Mouse (Mus musculus) CH12.LX (cell line): Measurements from ENCODE around the gene Coro6. TPM values are rescaled to one million over a fixed set of nuclear protein-coding genes. Genes with fewer than 3 reads are reported as not detected.
A peak's percentile ranks its signal among the peaks of the same experiment; 100 is the strongest.

ENCODE experiments used
- DNase-seq: peaks from one replicate; pipeline ENCODE4 v3.0.0-alpha.2; 2013; ENCODE audit errors: extremely low read depth
- H3K27ac ChIP-seq: 2 replicates; pipeline ENCODE4 v1.5.1; 2012; ENCODE audit warnings: low read depth, mild to moderate bottlenecking, control low read depth, moderate library complexity; ENCODE audit not compliant: insufficient read depth
- H3K27me3 ChIP-seq: replicated peaks from 2 replicates; pipeline ENCODE3; 2012; ENCODE audit warnings: inconsistent platforms
- H3K36me3 ChIP-seq, 2 experiments: replicated peaks in 1 of 2; 2 replicates each; pipeline versions ENCODE3 to v1.6.1; 2012; ENCODE audit warnings: inconsistent platforms in 1 of 2, low read length in 1 of 2, mild to moderate bottlenecking in 1 of 2, mixed read lengths in 1 of 2, moderate library complexity in 1 of 2; ENCODE audit not compliant: control insufficient read depth in 1 of 2, insufficient read depth in 1 of 2
- H3K4me1 ChIP-seq, 2 experiments: 2 replicates each; pipeline ENCODE4 v1.6.1; 2012; ENCODE audit warnings: inconsistent platforms in 1 of 2, moderate library complexity in 1 of 2; ENCODE audit not compliant: insufficient read depth in 2 of 2, control insufficient read depth in 1 of 2
- H3K4me2 ChIP-seq: 2 replicates; pipeline ENCODE4 v1.6.1; 2012; ENCODE audit warnings: low read depth, mild to moderate bottlenecking, control low read depth; ENCODE audit not compliant: poor library complexity, insufficient read depth, severe bottlenecking
- H3K4me3 ChIP-seq, 3 experiments: fragments of 150-350 bp in 1 of 3; sonication (generic) in 1 of 3; replicated peaks in 1 of 3; 2 replicates each; pipeline versions ENCODE3 to v1.5.1; 2011 to 2012; ENCODE audit warnings: low read depth in 2 of 3, low read length in 2 of 3, mild to moderate bottlenecking in 2 of 3, moderate library complexity in 2 of 3, control low read depth in 1 of 3, improper control_type of control experiment in 1 of 3, inconsistent platforms in 1 of 3, mixed read lengths in 1 of 3; ENCODE audit not compliant: poor library complexity in 1 of 3
- H3K79me2 ChIP-seq: replicated peaks from 2 replicates; pipeline ENCODE4 v1.6.1; 2012; ENCODE audit warnings: mild to moderate bottlenecking, moderate library complexity; ENCODE audit not compliant: control insufficient read depth, poor library complexity, insufficient read depth, severe bottlenecking; ENCODE audit errors: extremely low read depth
- H3K9ac ChIP-seq: 2 replicates; pipeline ENCODE4 v1.6.1; 2012; ENCODE audit warnings: low read depth, mild to moderate bottlenecking, control low read depth, moderate library complexity; ENCODE audit not compliant: insufficient read depth
- H3K9me3 ChIP-seq: replicated peaks from 2 replicates; pipeline ENCODE3; 2012; ENCODE audit warnings: low read length, inconsistent platforms, mixed read lengths
- BHLHE40 ChIP-seq: IDR thresholded peaks from 2 replicates; pipeline ENCODE4 v1.6.1; 2011; ENCODE audit warnings: mild to moderate bottlenecking, low read depth, low read length, improper control_type of control experiment
- CHD1 ChIP-seq: IDR thresholded peaks from 2 replicates; pipeline ENCODE4 v1.6.1; 2012; ENCODE audit warnings: low read depth, low read length, improper control_type of control experiment, inconsistent platforms
- CHD2 ChIP-seq: IDR thresholded peaks from 2 replicates; pipeline ENCODE4 v1.6.1; 2011; ENCODE audit warnings: low read length, improper control_type of control experiment
- CTCF ChIP-seq, 2 experiments: IDR thresholded peaks in 1 of 2; conservative IDR thresholded peaks in 1 of 2; 2 replicates each; pipeline ENCODE4 v1.5.1; 2011 to 2012; ENCODE audit warnings: low read depth in 2 of 2, low read length in 2 of 2, improper control_type of control experiment in 1 of 2, inconsistent platforms in 1 of 2, mild to moderate bottlenecking in 1 of 2, moderate library complexity in 1 of 2
- E2F4 ChIP-seq: IDR thresholded peaks from 2 replicates; pipeline ENCODE4 v1.6.1; 2011; ENCODE audit warnings: low read depth, low read length, improper control_type of control experiment; ENCODE audit not compliant: insufficient replicate concordance
- EP300 ChIP-seq: IDR thresholded peaks from 2 replicates; pipeline ENCODE4 v1.6.1; 2011; ENCODE audit warnings: low read length, improper control_type of control experiment
- ETS1 ChIP-seq: conservative IDR thresholded peaks from 2 replicates; pipeline ENCODE4 v1.6.1; 2012; ENCODE audit warnings: low read depth, mild to moderate bottlenecking, inconsistent platforms, low read length, improper control_type of control experiment, moderate library complexity
- GABPA ChIP-seq: IDR thresholded peaks from 2 replicates; pipeline ENCODE4 v1.6.1; 2012; ENCODE audit warnings: low read depth, low read length, improper control_type of control experiment, inconsistent platforms; ENCODE audit not compliant: insufficient replicate concordance
- HCFC1 ChIP-seq: IDR thresholded peaks from 2 replicates; pipeline ENCODE4 v1.6.1; 2012; ENCODE audit warnings: low read depth, mild to moderate bottlenecking, inconsistent platforms, low read length, improper control_type of control experiment
- IRF4 ChIP-seq: IDR thresholded peaks from 2 replicates; pipeline ENCODE4 v1.6.1; 2014; ENCODE audit warnings: low read depth, mild to moderate bottlenecking, inconsistent platforms, low read length, improper control_type of control experiment
- JUN ChIP-seq: IDR thresholded peaks from 2 replicates; pipeline ENCODE4 v1.6.1; 2011; ENCODE audit warnings: low read depth, mild to moderate bottlenecking, low read length, improper control_type of control experiment, moderate library complexity; ENCODE audit not compliant: insufficient read depth
- JUND ChIP-seq: conservative IDR thresholded peaks from 2 replicates; pipeline ENCODE4 v1.6.1; 2011; ENCODE audit warnings: low read depth, low read length, improper control_type of control experiment
- KAT2A ChIP-seq: IDR thresholded peaks from 2 replicates; pipeline ENCODE4 v1.6.1; 2012; ENCODE audit warnings: low read length, improper control_type of control experiment, inconsistent platforms; ENCODE audit not compliant: insufficient replicate concordance
- MAZ ChIP-seq: IDR thresholded peaks from 2 replicates; pipeline ENCODE4 v1.6.1; 2012; ENCODE audit warnings: low read depth, mild to moderate bottlenecking, inconsistent platforms, low read length, improper control_type of control experiment, moderate library complexity
- MEF2A ChIP-seq: IDR thresholded peaks from 2 replicates; pipeline ENCODE4 v1.6.1; 2014; ENCODE audit warnings: low read depth, mild to moderate bottlenecking, inconsistent platforms, low read length, improper control_type of control experiment, borderline replicate concordance
- MYC ChIP-seq: IDR thresholded peaks from 2 replicates; pipeline ENCODE4 v1.6.1; 2011; ENCODE audit warnings: low read depth, mild to moderate bottlenecking, improper control_type of control experiment, low read length
- NELFE ChIP-seq: IDR thresholded peaks from 2 replicates; pipeline ENCODE4 v1.6.1; 2011; ENCODE audit warnings: low read depth, low read length, improper control_type of control experiment
- NRF1 ChIP-seq: IDR thresholded peaks from 2 replicates; pipeline ENCODE4 v1.6.1; 2014; ENCODE audit warnings: low read depth, mild to moderate bottlenecking, inconsistent platforms, low read length, improper control_type of control experiment, moderate library complexity
- POLR2A ChIP-seq: IDR thresholded peaks from 2 replicates; pipeline ENCODE4 v1.6.1; 2011; ENCODE audit warnings: low read depth, mild to moderate bottlenecking, improper control_type of control experiment, low read length
- POLR2AphosphoS2 ChIP-seq: IDR thresholded peaks from 2 replicates; pipeline ENCODE4 v1.6.1; 2011; ENCODE audit warnings: low read depth, low read length, improper control_type of control experiment
- RAD21 ChIP-seq: IDR thresholded peaks from 2 replicates; pipeline ENCODE4 v1.6.1; 2011; ENCODE audit warnings: low read depth, mild to moderate bottlenecking, low read length, improper control_type of control experiment, moderate library complexity
- RCOR1 ChIP-seq: conservative IDR thresholded peaks from 2 replicates; pipeline ENCODE4 v1.6.1; 2012; ENCODE audit warnings: low read depth, mild to moderate bottlenecking, inconsistent platforms, low read length, improper control_type of control experiment
- SMC3 ChIP-seq: IDR thresholded peaks from 2 replicates; pipeline ENCODE4 v1.6.1; 2011; ENCODE audit warnings: low read depth, low read length, improper control_type of control experiment
- TBP ChIP-seq: conservative IDR thresholded peaks from 2 replicates; pipeline ENCODE4 v1.6.1; 2011; ENCODE audit warnings: low read depth, low read length, improper control_type of control experiment
- TCF12 ChIP-seq: IDR thresholded peaks from 2 replicates; pipeline ENCODE4 v1.6.1; 2014; ENCODE audit warnings: low read depth, mild to moderate bottlenecking, inconsistent platforms, low read length, improper control_type of control experiment
- UBTF ChIP-seq: IDR thresholded peaks from 2 replicates; pipeline ENCODE4 v1.6.1; 2012; ENCODE audit warnings: low read depth, mild to moderate bottlenecking, inconsistent platforms, low read length, improper control_type of control experiment, moderate library complexity
- USF1 ChIP-seq: IDR thresholded peaks from 2 replicates; pipeline ENCODE4 v1.6.1; 2014; ENCODE audit warnings: low read depth, mild to moderate bottlenecking, inconsistent platforms, low read length, improper control_type of control experiment
- ZKSCAN1 ChIP-seq: IDR thresholded peaks from 2 replicates; pipeline ENCODE4 v1.6.1; 2012; ENCODE audit warnings: low read depth, inconsistent platforms, low read length, improper control_type of control experiment, borderline replicate concordance
- ZMIZ1 ChIP-seq: IDR thresholded peaks from 2 replicates; pipeline ENCODE4 v1.6.1; 2012; ENCODE audit warnings: low read depth, mild to moderate bottlenecking, inconsistent platforms, low read length, improper control_type of control experiment
- dilution Hi-C: fragments of 300-500 bp; cut with MboI; formaldehyde crosslinking; loops from 2 replicates; pipeline ENCODE4 v1.14.3; 2020; ENCODE audit warnings: low sequenced_read_pairs; ENCODE audit not compliant: extremely low pct_unique_long_range_greater_than_20kb, extremely low pct_ligation_motif_present
- in situ Hi-C: fragments of 300-500 bp; cut with MboI; formaldehyde crosslinking; loops from 3 replicates; pipeline ENCODE4 v1.14.3; 2019; ENCODE audit warnings: low sequenced_read_pairs, low pct_ligation_motif_present, low pct_unique_long_range_greater_than_20kb, mixed read lengths
- polyA plus RNA-seq: library from polyadenylated mRNA; unstranded; fragments of >175 nt; gene quantifications from 2 replicates; pipeline ENCODE4 v1.2.1, GENCODE M21; 2012; ENCODE audit warnings: low read depth; ENCODE audit not compliant: insufficient read length
- total RNA-seq, 2 experiments: library from RNA; depleted of rRNA; stranded (reverse); fragments of 300-350 nt in 1 of 2; fragments of >200 nt in 1 of 2; gene quantifications; 2 replicates each; pipeline ENCODE4 v1.2.3; 2012 to 2014

The Coro6 gene
- total and polyA plus RNA-seq, 3 experiments: 0.25 to 0.39 TPM; not detected in 1

DNA sequence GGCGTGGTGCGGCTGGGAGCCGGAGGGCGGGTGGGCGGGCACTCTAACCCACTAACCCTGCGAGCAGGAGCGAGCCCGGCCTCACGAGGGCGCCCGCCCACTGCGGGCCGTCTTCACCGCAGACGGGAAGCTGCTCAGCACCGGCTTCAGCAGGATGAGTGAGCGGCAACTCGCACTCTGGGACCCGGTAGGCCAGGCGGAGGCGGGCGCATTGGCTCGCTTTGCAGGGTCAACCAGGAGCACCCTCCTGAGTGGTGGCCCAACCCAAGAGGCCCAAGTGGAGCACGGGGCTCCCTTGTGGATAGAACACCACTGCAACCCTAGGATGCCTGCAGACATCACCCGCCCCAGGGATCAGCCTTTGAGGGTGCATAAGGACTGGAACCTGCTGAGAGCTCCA, 4.9 kb downstream of the Coro6 start:
- DNase-seq: peak; percentile 74
- in situ Hi-C loops: loop anchor here (25.0 kb wide), 1 partner anchor 480 kb away; the partner anchor contains the start of gene Slc6a4
- no peaks in the 10 kb centered on the region for H3K79me2 ChIP-seq
- peak overlapping the region; percentile 59 for H3K4me2 ChIP-seq
- H3K9ac ChIP-seq: peak overlapping the region; percentile 5; the same call in 1 of the 2 replicates
- no peaks in the 10 kb centered on the region for H3K9me3 ChIP-seq
- TF ChIP-seq RAD21 (peak; percentile 63), UBTF (peak; percentile 86), HCFC1 (no peak), CTCF (conservative IDR thresholded peaks at IDR 0.05 in 1 of 2, IDR thresholded peaks at IDR 0.05 in 1 of 2; ENCODE audit: low read depth in 2 of 2, low read length in 2 of 2) (peak in 1 of 2 experiments; percentile 76; a peak in 2 of 4 replicates), NRF1 (no peak), ZMIZ1 (no peak), MYC (no peak), IRF4 (no peak), POLR2A (0 out of 2 replicates have a peak, but pooled peaks have one; percentile 24), BHLHE40 (no peak), NELFE (no peak), SMC3 (peak; percentile 56)
- H3K27me3 ChIP-seq: peaks cover 47% of the 10 kb centered on the region
- dilution Hi-C loops: no loop called here
- peak overlapping the region; percentile 16 to 42 (median 25) for H3K4me3 ChIP-seq
- H3K4me1 ChIP-seq: peaks cover 9 to 22% of the 10 kb centered on the region in 2 experiments
- peaks cover 0 to 3% of the 10 kb centered on the region in 2 experiments for H3K36me3 ChIP-seq
- H3K27ac ChIP-seq: no peak overlapping the region

DNA sequence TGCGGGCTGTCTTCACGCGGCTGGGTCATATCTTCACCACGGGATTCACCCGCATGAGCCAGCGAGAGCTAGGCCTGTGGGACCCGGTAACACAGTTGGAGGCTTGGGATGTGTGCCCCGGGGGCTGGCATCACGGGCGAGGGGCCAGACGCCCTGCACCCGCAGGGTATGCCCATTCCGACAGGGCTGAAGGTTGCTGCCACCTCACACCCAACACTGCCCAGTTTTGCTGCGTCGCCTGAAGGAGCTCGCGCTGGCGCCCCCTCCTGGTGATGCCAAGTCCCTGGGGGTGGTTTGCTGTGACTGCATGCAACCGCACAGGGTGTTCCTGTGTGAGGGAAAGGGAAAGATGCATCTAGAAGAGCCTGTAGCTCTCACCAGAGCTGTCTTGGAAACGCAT, 5.6 kb downstream of the Coro6 start:
- peak overlapping the region; percentile 5; the same call in 1 of the 2 replicates for H3K9ac ChIP-seq
- H3K4me3 ChIP-seq: peak overlapping the region; percentile 14 to 46 (median 24)
- H3K27me3 ChIP-seq: peaks cover 42% of the 10 kb centered on the region
- H3K27ac ChIP-seq: no peak overlapping the region
- dilution Hi-C loops: no loop called here
- in situ Hi-C loops: loop anchor here (25.0 kb wide), 1 partner anchor 480 kb away; the partner anchor contains the start of gene Slc6a4
- no peaks in the 10 kb centered on the region for H3K9me3 ChIP-seq
- H3K36me3 ChIP-seq: peaks cover 0 to 3% of the 10 kb centered on the region in 2 experiments
- H3K79me2 ChIP-seq: no peaks in the 10 kb centered on the region
- peaks cover 9 to 18% of the 10 kb centered on the region in 2 experiments for H3K4me1 ChIP-seq
- peak overlapping the region; percentile 59 for H3K4me2 ChIP-seq
- peak; percentile 77 for DNase-seq
- TF ChIP-seq JUN (no peak), NELFE (peak; percentile 56; the same call in 1 of the 2 replicates), HCFC1 (no peak; the same call in 1 of the 2 replicates), MEF2A (peak; percentile 25; the same call in 1 of the 2 replicates), CHD1 (no peak), ZKSCAN1 (no peak), CTCF (conservative IDR thresholded peaks at IDR 0.05 in 1 of 2, IDR thresholded peaks at IDR 0.05 in 1 of 2; ENCODE audit: low read depth in 2 of 2, low read length in 2 of 2) (peak; percentile 67 to 94; a peak in 2 of 4 replicates), JUND (no peak), IRF4 (peak; percentile 49), MYC (0 out of 2 replicates have a peak, but pooled peaks have one; percentile 44), TBP (no peak), CHD2 (no peak), POLR2A (no peak), E2F4 (no peak), TCF12 (peak; percentile 61; the same call in 1 of the 2 replicates), RAD21 (peak; percentile 61), MAZ (peak; percentile 75), ETS1 (no peak), KAT2A (no peak), POLR2AphosphoS2 (no peak), GABPA (no peak), EP300 (no peak), RCOR1 (no peak; the same call in 1 of the 2 replicates), SMC3 (peak; percentile 87), ZMIZ1 (no peak), BHLHE40 (no peak; the same call in 1 of the 2 replicates), UBTF (no peak; the same call in 1 of the 2 replicates), USF1 (no peak)
